Mouse (Mus musculus) adrenal gland (tissue): ENCODE measurements around the gene Ndel1.

Experiments
- intact Hi-C: fragments of 180-260 bp; cut with DNase I; formaldehyde crosslinking; loops from one replicate; pipeline ENCODE4 v1.15.1; 2025

The Ndel1 gene

DNA sequence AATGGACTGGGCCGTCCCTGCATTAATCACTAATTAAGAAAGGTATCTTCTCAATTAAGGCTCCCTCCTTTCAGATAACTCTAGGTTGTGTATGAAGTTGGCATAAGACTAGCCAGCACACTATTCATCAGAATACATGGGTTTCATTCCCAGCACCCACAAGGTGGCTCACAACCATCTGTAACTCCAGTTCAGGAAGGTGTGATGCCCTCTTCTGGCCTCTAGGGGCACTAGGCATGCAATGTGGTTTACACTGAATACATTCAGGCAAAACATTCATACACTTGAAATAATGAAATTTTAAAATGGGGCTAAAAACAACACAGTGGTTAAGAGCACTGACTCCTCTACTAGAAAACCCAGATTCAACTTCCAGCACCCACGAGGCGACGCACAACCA, 25.5 kb upstream of the Ndel1 start:
- intact Hi-C loops = no loop called here

DNA sequence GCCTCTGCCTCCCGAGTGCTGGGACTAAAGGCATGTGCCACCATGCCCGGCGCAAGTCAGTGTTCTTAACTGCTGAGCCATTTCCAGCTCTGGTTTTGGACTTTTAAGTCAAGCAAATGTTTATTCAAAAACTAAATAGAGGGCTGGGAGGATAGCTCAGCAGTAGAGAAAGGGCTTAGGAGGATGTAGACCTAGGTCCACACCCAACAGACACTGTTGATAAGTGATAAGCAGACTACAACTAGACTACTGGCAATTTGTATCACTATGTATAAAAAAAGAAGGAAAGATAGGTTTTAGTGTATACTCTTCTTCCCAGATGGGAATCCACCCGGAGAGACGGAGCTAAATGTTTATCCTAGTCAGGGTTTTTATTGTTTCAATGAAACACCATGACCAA, 24.6 kb upstream of the Ndel1 start:
- intact Hi-C loops = no loop called here

DNA sequence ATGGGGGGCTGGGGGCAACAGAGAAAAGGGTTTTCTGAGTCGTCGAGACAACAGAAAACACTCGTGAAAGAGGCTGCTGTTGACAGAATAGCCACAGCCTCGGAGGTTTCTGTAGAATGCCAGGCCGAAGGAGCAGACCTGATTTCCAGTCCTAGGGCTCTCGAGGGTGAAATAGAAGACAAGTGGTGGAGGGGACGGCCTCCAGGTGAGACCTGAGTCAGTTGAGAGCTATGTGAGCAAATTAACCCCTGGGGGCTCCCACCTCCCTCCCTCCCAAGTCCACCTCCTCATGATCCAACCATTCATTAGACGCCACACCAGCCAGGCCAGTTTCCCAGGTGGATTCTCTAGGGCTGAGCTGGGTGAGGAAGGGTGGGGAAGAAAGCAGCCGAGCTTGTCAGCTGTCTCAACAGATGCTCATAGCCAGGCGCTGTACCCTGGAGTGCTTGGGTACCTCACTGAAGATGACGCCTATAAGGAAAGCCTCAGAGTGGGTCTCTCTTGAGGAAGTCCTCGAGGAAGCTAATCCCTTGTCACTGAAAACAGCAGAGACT, 22.3 kb upstream of the Ndel1 start:
- intact Hi-C loops = no loop called here

DNA sequence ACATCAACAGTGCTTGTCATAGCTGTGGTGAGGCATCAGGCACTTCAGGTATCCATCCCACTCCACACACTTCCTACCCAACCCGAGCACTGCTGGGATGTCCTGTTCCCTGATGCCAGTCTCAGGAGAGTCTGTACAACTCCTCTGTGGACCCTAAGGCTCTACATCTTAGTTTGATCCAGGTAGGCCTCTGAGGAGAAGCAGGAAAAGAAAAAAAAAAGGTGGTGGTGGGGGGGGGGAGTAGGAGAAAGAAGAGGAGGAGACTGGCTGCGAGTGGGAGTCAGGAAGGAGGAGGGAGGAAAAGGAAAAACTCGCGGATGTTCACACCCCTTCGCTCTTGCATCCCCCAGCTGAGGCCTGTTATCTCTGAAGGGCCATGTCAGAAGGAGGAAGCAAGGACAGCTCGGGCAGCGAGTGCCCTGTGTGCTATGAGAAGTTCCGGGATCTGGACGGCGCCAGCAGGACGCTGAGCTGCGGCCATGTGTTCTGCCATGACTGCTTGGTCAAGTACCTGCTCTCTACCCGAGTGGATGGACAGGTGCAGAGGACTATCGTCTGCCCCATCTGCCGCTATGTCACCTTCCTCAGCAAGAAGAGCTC, 20.7 kb upstream of the Ndel1 start:
- intact Hi-C loops = no loop called here

DNA sequence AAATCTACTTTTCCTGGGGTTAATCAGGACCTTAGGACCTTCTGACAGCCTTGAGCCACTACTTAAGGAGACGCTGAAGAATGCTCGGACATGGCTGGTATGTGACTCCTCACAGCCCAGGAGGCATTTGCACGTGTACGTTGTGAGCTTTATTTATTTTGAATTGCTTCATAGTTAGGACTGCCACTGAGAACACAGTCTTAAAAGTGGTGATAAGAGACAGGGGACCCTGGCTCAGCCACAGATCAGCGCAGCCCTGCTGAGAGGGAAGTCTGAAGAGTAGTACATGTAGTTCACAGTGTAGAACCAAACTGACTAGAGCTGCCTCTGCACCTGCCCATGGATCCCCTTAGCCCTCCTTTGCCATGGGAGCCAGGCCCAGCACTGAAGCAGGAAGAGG, 20.2 kb upstream of the Ndel1 start:
- intact Hi-C loops = no loop called here

DNA sequence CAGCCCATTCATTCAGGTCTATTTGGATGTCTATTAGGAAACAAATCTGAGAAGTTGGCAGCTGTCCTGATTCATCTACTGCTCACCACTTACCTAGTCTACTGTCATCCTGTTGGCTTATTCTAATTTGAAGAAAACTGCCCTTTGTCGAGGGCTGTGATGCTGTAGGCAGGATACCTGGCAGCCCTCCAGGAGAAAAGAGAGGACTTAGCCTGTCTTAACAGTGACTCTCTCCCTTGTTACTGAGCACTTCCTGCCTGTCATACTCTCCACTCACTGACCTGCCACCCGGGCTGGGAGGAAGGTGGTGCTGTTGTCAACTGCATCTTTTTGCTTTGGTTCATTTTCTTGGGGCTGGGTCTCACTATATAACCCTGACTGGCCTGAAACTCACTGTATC, 19.0 kb upstream of the Ndel1 start:
- intact Hi-C loops = no loop called here

DNA sequence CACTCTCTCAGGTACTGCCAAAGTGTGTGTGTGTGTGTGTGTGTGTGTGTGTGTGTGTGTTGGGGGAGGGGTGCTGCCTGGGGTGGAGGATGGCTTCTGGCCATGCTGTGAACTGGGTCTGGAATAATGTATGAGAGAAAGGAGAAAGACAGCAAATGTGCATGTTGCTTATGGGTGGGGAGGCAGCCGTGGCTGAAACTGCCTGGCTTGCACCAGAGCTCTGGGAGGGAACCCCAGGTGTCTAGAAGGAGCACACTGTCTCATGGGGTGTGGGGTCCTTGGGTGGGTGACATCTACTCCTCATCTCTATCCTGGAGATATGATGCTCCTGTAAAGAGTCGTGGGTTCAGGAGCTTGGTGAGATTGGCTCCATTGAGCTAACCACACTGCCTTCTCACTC, 17.0 kb upstream of the Ndel1 start:
- intact Hi-C loops = no loop called here

DNA sequence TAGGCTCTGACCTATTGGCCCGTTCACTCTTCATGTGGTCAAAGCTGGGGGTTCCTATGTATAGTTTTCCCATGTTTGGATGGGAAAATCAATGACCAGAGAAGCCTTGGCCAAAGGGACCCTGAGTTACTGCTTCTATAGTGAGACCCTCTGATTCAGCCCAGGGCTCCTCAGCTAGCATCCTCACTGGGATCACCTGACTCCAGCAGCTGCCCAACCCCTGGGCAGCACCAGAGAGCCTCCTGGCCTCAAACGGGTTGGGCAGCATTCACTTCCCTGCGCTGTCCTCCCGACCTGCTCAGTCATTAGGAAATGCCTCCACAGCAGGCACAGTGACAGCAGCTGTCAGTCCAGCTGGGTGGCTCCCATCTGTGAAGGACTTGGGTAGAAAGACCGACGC, 16.6 kb upstream of the Ndel1 start, which contains the start of gene Rnf222:
TSS of gene Rnf222 (plus strand) at position 301 of the 400 bp plus-strand sequence.
- intact Hi-C loops = no loop called here

DNA sequence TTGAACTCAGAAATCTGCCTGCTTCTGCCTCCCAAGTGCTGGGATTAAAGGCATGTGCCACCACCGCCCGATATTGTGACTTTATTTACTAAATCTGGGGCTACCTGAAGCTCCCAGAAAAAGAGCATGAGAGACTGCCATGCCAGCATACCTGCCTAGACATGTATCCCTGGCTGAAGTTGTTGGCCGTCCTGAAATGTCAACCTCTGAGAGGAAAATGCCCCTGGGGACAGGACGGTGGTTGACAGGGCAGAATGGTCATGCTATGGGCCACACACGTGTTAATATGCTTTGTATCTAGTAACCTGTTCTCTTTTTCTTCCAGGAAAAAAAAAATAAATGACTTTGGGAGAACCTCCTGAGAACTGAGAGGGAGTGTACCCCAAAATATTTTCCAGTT, 14.4 kb upstream of the Ndel1 start:
- intact Hi-C loops = no loop called here

DNA sequence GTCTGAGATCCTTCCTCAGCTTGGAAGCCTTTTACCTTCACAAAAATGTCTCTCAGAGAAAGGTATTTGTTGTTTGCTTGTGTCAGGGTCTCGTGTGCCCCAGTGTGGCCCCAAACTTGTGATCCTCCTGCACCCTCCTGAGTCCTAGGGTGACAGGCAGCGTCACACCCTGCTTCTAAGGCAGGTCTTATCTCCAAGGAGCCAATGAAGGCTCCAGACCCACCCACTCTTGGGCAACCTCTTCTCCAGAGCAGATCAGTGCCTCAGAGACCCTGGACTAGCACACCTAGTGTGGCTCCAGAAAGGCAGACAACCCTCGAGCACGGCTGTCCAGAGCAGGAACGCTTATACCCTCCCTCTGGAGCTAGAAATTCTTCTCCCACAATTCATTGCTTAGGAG, 12.7 kb upstream of the Ndel1 start:
- intact Hi-C loops = no loop called here

DNA sequence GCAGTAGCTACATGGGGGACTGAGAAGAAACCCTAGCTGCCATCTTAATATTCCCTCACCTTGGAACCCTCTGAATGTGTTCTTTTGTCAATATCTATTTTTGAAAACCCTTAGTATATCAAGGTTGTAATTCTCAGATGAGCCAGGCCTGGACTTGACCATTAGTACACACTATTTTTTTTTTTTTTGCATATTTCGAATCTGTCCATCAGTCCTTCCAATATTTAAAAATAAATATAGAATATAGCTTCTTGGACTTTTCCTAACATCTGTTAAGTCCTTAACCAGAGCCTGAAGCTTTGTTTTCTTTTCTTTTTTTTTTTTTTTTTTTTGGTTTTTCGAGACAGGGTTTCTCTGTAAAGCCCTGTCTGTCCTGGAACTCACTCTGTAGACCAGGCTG, 12.2 kb upstream of the Ndel1 start:
- intact Hi-C loops = no loop called here

DNA sequence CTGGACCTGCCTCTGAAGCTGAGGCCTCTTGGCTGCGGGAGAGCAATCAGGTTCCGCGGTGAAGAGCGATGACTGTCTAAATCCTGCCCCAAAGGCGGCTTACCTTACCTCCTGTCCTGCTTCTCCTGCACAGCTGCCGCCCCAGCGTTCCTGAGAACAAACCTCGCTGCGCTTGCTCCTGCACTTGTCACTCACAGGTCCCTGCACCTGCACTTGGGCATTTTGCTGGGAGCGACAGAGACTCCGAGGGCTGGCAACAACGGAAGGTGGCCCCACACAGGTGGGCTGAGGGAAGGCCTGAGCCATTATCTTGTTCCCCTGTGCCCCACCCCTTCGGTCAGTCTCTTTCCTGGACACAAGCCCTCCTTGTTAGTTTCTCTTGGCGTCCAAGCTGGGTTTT, 10.4 kb upstream of the Ndel1 start:
- intact Hi-C loops = no loop called here

DNA sequence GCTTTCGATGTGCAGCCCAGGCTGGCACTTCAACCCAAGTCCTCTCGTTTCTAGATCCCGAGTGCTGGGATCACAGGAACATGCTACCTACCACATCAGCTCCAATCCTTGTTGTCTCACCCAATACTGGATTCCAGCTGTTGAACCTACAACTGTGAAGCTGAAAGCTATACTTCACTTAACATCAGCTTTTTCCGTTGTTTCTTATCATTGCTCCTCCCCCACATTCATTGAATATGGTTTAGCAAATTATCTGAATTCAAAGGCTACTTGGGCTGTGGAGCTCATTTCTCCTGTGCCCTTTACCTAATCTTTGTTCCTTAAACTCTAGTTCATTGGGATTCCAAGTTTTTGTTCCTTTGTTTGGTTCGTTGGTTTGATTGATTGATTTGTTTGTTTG, 7.2 kb upstream of the Ndel1 start:
- intact Hi-C loops = loop anchor here (5.0 kb wide), 3 partner anchors 37 to 312 kb away; no protein-coding TSS in a partner anchor

DNA sequence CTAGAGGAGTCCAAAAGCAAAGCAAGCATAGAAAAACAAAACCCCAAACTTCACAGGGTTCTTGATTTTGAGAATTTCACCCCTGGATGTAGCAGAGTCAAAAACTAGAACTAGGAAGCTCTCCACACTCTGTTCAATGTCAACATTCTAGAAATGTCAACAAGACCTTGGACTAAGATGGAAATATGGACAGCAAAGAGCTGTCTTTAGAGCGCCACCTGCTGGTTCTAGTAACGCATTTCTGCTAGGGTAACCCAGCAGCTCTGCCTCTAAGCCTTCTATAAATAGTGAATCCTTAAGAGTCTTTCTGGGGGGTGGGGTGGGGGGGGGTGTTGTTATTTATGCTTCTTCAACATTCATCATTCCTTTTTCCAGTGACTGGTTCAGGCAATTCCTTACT, 3.2 kb upstream of the Ndel1 start:
- intact Hi-C loops = loop anchor here (5.0 kb wide), 3 partner anchors 33 to 308 kb away; no protein-coding TSS in a partner anchor

DNA sequence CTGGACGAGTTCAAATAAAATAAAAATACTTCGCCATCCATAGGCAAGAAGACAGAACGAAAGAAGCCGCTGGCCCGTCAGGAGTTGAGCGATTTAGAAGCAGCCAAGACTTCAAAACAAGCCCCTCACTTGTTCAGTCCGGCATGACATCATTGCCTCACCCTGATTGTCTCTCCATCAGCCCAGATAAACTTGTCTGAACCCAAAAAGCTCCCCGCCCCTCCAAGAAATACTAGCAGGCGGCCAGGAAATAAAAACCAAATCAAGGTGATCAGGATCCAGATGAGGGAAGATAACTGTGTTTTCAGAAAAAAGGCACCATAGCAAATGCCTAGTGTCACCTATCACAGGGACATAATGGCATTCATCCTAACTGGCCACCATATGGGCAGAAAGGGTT, 381 bp downstream of the Ndel1 start:
- intact Hi-C loops = no loop called here

DNA sequence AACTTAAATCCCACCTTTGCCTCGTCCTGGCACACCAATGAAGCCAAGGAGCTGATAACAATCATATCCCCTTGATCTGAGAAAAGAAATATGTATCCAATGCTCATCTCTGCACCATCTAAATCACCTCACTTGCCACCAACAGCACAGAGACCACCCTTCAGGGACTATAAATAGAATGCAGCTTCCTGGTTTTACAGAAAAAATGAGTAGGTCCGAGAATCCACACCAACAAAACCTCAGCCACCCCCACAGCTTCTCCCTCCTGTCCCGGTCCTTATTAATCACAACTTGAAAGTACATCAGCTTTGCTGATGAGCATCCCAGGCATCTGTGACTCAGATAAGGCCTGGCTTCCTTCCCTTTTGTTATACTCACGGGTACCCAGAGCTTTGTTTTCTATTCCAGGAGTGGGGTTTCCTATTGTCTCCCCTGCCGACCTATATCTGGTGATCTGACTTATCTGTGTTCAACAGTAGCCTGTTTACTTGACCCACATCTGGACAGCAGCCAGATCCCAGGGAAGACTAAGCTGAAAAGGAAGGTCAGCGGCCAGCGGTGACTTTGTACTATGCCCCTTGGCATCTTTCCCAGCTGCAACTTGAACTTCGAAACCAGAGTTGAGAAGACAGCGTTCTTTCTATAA, 7.0 kb downstream of the Ndel1 start:
- intact Hi-C loops = no loop called here

DNA sequence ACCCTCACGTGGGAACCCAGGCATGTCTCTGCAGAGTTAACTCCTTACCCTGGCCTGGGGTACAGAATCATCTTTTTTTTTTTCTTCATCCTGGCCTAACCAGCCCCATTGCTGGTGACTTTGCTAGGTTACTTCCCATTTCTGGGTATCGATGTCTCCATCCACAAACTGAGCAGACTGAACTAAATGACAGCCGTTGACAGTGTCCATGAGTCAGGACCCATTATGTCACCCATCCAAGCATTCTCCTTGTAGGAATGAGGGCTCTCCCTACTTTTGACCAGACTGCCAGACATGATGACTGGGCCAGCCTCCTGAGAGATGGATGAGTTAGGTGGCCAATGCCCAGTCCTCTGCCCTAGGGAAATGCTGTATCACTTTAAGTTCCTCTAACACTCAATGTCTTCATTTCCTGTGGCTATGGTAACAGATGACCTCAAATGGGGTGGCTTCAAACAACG, 8.0 kb downstream of the Ndel1 start:
- intact Hi-C loops = no loop called here

DNA sequence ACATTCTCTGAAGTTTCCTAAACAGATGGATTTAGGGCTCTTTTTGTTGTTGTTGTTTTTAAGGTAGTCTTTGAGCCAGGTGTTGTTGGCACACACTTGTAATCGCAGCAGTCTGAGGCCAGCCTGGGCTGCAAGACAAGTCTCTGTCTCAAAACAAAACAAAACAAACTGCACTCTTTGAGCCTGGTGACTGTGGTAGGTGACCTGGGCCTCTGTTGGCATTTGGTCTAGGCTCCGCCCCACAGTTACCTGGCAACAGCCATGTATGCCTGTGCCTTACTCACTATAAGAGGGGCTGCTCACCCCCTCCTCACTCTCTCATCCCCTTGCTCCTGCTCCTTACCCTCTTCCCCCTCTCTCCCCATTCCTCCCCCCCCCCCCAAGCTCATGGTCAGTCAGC, 9.4 kb downstream of the Ndel1 start:
- intact Hi-C loops = no loop called here

DNA sequence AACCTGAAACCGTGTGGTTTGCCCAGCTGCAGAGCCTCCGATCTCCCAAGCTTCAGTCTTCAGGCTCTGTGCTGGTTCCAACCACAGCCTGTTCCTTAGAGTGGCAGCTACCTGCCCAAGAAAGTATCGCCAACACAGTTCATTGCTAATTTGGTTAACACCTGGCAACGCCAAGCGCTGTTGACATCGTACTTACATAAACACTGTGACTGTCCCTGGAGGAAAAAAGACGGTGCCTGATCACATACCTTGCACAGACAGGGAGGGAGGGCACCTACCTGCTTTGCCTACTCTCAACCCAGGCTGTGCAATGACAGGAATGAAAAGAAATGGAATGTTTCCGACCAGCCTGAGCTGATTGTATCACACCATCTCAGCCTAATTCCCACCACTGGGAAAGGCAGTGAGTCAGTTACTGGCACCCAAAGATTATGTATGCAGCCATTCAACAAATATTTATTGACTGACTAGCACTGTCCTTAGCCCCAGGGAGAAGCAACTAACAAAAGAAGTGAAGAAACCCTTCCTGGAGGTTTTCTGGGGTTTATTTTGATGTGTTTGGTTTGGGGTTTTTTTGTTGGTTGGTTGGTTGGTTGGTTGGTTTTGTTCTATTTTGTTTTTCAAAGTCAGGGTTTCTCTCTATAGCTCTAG, 11.6 kb downstream of the Ndel1 start:
- intact Hi-C loops = no loop called here

DNA sequence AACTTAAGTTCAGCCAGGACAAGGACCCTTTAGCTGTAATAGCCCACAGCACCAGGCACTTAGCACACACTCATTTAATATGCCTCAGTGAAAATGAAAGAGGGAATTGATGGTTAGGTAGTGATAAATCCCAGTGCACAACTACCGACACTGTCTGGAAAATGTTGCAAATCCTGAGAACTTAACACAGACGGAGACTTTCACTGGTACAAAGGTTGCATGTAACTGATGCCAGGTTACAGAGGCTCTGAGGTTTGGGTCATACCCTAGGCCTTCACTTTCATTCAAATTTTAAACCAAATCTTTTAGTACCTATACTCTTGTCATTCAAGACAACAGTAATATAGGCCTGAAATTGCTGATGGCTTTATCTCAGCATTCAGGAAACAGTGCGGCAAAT, 14.3 kb downstream of the Ndel1 start:
- intact Hi-C loops = no loop called here

DNA sequence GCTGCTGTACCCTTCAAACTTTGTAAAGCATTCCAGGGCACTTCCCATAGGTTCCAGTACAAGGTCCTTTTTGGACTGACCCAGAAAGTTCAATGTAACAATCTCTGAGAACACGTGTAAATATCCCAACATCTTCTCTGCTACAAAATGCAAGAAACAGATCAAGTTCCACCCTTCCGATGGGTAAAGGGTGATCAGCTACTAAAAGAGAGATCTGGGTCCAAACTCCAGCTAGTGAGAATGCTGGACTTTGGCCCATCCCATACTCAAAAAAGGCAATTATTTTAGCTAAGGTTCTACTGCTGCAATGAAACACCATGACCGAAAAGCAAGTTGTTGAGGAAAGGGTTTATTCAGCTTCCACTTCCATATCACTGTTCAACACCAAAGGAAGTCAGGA, 17.0 kb downstream of the Ndel1 start:
- intact Hi-C loops = no loop called here

DNA sequence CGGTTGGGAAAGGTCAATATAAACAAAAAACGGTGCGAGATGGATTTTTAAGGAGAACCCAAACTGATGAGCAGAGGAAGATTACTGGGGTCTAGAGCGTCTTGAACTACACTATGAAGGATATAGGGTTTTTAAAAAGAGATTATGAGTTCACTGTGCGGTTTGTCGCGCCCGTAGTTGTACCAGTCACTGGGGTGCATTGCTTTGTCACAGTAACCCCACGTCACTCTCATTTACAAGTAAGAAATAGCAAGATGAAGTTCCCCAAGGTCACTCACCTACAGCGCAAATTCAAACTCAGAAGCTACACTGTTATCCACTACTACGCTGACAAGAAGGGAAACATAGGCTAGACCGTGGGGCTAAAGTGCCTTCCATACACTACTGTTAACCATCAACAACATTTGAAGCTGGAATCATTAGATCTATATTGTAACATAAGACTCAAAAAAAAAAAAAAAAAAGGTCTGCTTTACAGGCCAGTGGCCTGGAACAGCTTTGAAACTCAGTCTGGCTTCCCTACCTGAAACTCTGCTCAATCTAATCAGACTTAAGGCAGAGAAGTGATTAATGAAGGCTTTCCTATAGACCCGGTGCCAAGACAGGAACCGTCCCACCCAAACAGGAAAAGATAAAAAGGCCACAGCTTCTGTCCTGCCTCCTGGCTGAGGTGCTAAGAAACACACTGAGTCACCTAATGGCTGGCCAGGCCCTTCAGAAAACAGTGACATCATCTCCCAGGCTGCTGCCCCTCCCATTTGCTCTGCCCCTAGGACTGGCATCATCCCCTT, 17.9 kb downstream of the Ndel1 start:
- intact Hi-C loops = no loop called here
